Mouse (Mus musculus): ENCODE measurements around the gene Fam25c.
A peak's percentile ranks its signal among the peaks of the same experiment; 100 is the strongest.
"Not testable (repeated sequence)": the region's sequence is repeated elsewhere in the genome, so short reads cannot be mapped to it uniquely, and the experiment has no call there.

The Fam25c gene

GRCm38 (mm10) chr14:34331886-34332285 is 23.3 kb downstream of the Fam25c start:
- DNase-seq (ENCODE audit: low read depth in 1 of 2, low spot score in 2 of 2) = no peak

- DNase-seq (ENCODE audit: low read depth in 1 of 2, low spot score in 2 of 2) = no peak
These were observed 24.5 kb downstream of the Fam25c start for GRCm38 (mm10) chr14:34330657-34331158.

GRCm38 (mm10) chr14:34327618-34328017 is 27.6 kb downstream of the Fam25c start:
- no peak for DNase-seq (ENCODE audit: low read depth in 1 of 2, low spot score in 2 of 2)

- DNase-seq (ENCODE audit: low read depth in 1 of 2, low spot score in 2 of 2) = no peak
These were observed 28.6 kb downstream of the Fam25c start for GRCm38 (mm10) chr14:34326606-34327005.

- DNase-seq (ENCODE audit: low read depth in 1 of 2, low spot score in 2 of 2) = no peak
These were observed 31.6 kb downstream of the Fam25c start for GRCm38 (mm10) chr14:34323576-34324085.

- DNase-seq (ENCODE audit: low read depth in 1 of 2, low spot score in 2 of 2) = no peak
These were observed 37.1 kb downstream of the Fam25c start for GRCm38 (mm10) chr14:34318113-34318512.

GRCm38 (mm10) chr14:34317431-34317830 is 37.8 kb downstream of the Fam25c start:
- no peak for DNase-seq (ENCODE audit: low read depth in 1 of 2, low spot score in 2 of 2)

GRCm38 (mm10) chr14:34316346-34316745 is 38.9 kb downstream of the Fam25c start:
- DNase-seq (ENCODE audit: low read depth in 1 of 2, low spot score in 2 of 2) = no peak

- no peak for DNase-seq (ENCODE audit: low read depth in 1 of 2, low spot score in 2 of 2)
These were observed 40.4 kb downstream of the Fam25c start for GRCm38 (mm10) chr14:34314796-34315195.

- DNase-seq (ENCODE audit: low read depth in 1 of 2, low spot score in 2 of 2) = not testable (repeated sequence)
These were observed 40.9 kb downstream of the Fam25c start for GRCm38 (mm10) chr14:34314383-34314782.

- no peak for DNase-seq (ENCODE audit: low read depth in 1 of 2, low spot score in 2 of 2)
These were observed 41.6 kb downstream of the Fam25c start for GRCm38 (mm10) chr14:34313612-34314011.

- no peak for DNase-seq (ENCODE audit: low read depth in 1 of 2, low spot score in 2 of 2)
These were observed 42.7 kb downstream of the Fam25c start for GRCm38 (mm10) chr14:34312339-34313048.

- no peak for DNase-seq (ENCODE audit: low read depth in 1 of 2, low spot score in 2 of 2)
These were observed 43.5 kb downstream of the Fam25c start for GRCm38 (mm10) chr14:34311691-34312090.

GRCm38 (mm10) chr14:34311021-34311631 is 44.1 kb downstream of the Fam25c start:
- DNase-seq (ENCODE audit: low read depth in 1 of 2, low spot score in 2 of 2) = peak; percentile 14 to 34

GRCm38 (mm10) chr14:34310234-34310965 is 44.8 kb downstream of the Fam25c start, which contains the start of the genes Shld2 and Glud1:
Shld2 (minus strand) TSS chr14:34310493.
Glud1 (plus strand) TSS chr14:34310727.
- DNase-seq (ENCODE audit: low read depth in 1 of 2, low spot score in 2 of 2) = peak; percentile 89 to 92

- DNase-seq (ENCODE audit: low read depth in 1 of 2, low spot score in 2 of 2) = no peak
These were observed 45.4 kb downstream of the Fam25c start for GRCm38 (mm10) chr14:34309907-34310233.

- DNase-seq (ENCODE audit: low read depth in 1 of 2, low spot score in 2 of 2) = no peak
These were observed 46.0 kb downstream of the Fam25c start for GRCm38 (mm10) chr14:34309266-34309665.

GRCm38 (mm10) chr14:34303265-34303680 is 52.0 kb downstream of the Fam25c start:
- no peak for DNase-seq (ENCODE audit: low read depth in 1 of 2, low spot score in 2 of 2)

- DNase-seq (ENCODE audit: low read depth in 1 of 2, low spot score in 2 of 2) = no peak
These were observed 52.5 kb downstream of the Fam25c start for GRCm38 (mm10) chr14:34302681-34303242.
